Mouse (Mus musculus) cerebellum, postnatal 4 days (tissue): Measurements from ENCODE around the gene Trappc1.
A peak's percentile ranks its signal among the peaks of the same experiment; 100 is the strongest.

ENCODE experiments used
- DNase-seq, 2 experiments: peaks; one replicate each; pipeline ENCODE4 v3.0.0; 2022; ENCODE audit warnings: low spot score in 2 of 2, mixed read lengths in 1 of 2

Trappc1 gene

DNA sequence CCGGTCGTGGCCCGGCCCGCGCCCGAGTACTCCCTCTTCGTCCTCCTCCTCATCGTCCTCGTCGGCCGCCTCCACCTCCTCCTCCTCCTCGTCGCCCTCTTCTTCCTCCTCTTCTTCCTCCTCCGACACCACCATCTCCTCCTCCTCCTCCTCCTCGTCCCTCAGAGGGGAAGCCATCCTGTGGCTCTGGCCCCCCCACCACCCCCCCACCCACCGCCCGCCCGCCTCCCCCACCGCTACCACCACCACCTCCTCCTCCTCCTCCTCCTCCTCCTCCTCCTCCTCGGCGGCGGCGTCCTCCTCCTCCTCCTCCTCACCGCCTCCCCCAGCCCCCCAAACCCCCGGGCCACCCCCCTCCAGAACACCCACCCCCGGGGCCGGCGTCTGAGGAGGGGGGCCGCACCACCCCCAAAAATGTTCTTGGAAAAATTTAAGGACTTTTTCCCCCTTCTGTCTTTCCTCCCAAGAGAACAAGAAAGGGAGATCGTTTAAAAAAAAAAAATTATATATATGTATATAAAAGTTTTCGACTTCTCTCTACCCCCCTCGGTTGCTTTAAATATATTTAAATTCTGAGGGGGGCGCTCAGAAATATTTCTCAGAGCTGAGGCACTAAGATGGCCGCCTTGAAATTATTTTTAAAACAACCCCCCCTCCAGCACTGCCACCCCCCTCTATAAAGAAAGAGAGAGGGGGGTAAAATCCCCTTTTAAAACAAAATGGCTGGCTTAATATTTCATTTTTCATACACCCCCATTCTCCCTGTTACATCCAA, 45.6 kb downstream of the Trappc1 start, which contains the start of gene Chd3:
Gene Chd3 (minus strand): TSS at position 192 of the 775 bp plus-strand sequence.
- no peak for DNase-seq

GRCm38 (mm10) chr11:69369990-69370816, 46.4 kb downstream of the Trappc1 start:
- no peak for DNase-seq

GRCm38 (mm10) chr11:69370817-69371215, 47.0 kb downstream of the Trappc1 start:
- no peak for DNase-seq

- DNase-seq: no peak
Measured at GRCm38 (mm10) chr11:69371601-69372000, 47.8 kb downstream of the Trappc1 start.

- DNase-seq: peak in 1 of 2 experiments; percentile 66
Measured at GRCm38 (mm10) chr11:69372056-69372779, 48.4 kb downstream of the Trappc1 start.

DNA sequence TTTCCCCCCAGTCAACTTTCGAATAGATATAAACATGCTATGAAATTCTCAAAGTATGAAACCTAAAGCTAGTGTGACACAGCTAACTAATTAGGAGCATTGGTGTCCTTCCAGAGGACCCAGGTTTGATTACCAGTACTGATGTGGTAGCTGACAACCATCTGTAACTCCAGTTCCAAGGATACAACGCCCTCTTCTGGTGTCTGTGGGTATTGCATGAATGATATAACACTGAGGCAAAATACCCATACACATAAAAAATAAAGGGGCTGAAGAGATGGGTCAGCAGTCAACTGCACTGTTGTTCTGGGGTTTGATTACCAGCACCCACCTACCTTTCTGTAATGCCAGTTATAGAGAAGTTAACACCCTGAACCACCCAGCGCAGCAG, 49.0 kb downstream of the Trappc1 start:
- DNase-seq: no peak

GRCm38 (mm10) chr11:69373223-69373965, 49.6 kb downstream of the Trappc1 start:
- no peak for DNase-seq
